9 mouse cellular contexts compared by ENCODE assay signal in genomic region chr13:35659406-35659985, GRCm38 (mm10). TPM values are rescaled to one million over a fixed set of nuclear protein-coding genes. Genes with fewer than 3 reads are reported as not detected.
DNase-seq lines count a peak whose midpoint lies in the region; ATAC-seq and TF ChIP-seq lines count a peak whose summit lies in the region.
"Had no signal": no experiment of that assay in that cellular context is flagged by ENCODE, and none has a peak within 500 bp of the region (broad histone marks: within the 10 kb centered on the region; RNA-seq: fewer than 3 reads in every experiment).

TSS of gene Cdyl (plus strand) at chr13:35659833.

- peak; percentile 72 for DNase-seq in kidney, postnatal 0 days (ENCODE audit: low spot score)
- DNase-seq in kidney, adult 8-10 months: no peak
- DNase-seq in MEL (ENCODE audit: low read depth, low spot score): no peak
- no peak for DNase-seq in adrenal gland, postnatal 25 days
- DNase-seq in left cerebral cortex, postnatal 10 days (ENCODE audit: extremely low spot score in 1 of 2, low spot score in 2 of 2): no peak
- DNase-seq in right cerebral cortex, adult 2 months (ENCODE audit: low spot score in 2 of 2): no peak
- no peak for DNase-seq in Muller cell, postnatal 12 days (ENCODE audit: inconsistent ontology term)
- no peak for DNase-seq in embryo, embryonic 10.5 days (ENCODE audit: low spot score)
- DNase-seq: kidney, postnatal 36 days had no signal

- no peak within 1 kb of the TSS for H3K4me3 ChIP-seq in kidney, postnatal 0 days (replicated peaks; ENCODE audit: low read depth, low read length)
- H3K4me3 ChIP-seq in MEL (ENCODE audit: control insufficient read depth in 1 of 2, insufficient read depth in 1 of 2, low read depth in 2 of 2, low read length in 2 of 2): no peak within 1 kb of the TSS

- no peak within 1 kb of the TSS for H3K27ac ChIP-seq in kidney, postnatal 0 days
- no peak within 1 kb of the TSS for H3K27ac ChIP-seq in MEL (ENCODE audit: control insufficient read depth, low read depth, low read length)

- no peak within 1 kb of the TSS for H3K4me2 ChIP-seq in kidney, postnatal 0 days (ENCODE audit: low read length)

- H3K9ac ChIP-seq in kidney, postnatal 0 days (ENCODE audit: low read depth, low read length): no peak within 1 kb of the TSS
- H3K9ac ChIP-seq in MEL (ENCODE audit: control insufficient read depth, low read depth, low read length, poor library complexity, severe bottlenecking): no peak within 1 kb of the TSS

- H3K36me3 ChIP-seq in kidney, postnatal 0 days (ENCODE audit: insufficient read depth, low read length): no peaks in the 10 kb centered on the region
- H3K36me3 ChIP-seq in MEL (ENCODE audit: control insufficient read depth in 1 of 2, insufficient read depth in 2 of 2, low read length in 2 of 2): peaks cover 0 to 2% of the 10 kb centered on the region in 2 experiments; a peak in 1 of 4 replicates

- no peaks in the 10 kb centered on the region for H3K79me2 ChIP-seq in MEL (ENCODE audit: control insufficient read depth, insufficient read depth, low read length, poor library complexity)

- WGBS in kidney, postnatal 0 days: 36% methylated on average over 4 of the region's 4 CpGs

- intact Hi-C loops in left cerebral cortex, postnatal 10 days (cut with DNase I): no loop called here

- no peaks in the 10 kb centered on the region for H3K9me3 ChIP-seq in kidney, postnatal 0 days (replicated peaks; ENCODE audit: low read length)
- H3K9me3 ChIP-seq in MEL (replicated peaks; ENCODE audit: insufficient read depth, low read length): no peaks in the 10 kb centered on the region

- no peaks in the 10 kb centered on the region for H3K27me3 ChIP-seq in kidney, postnatal 0 days (ENCODE audit: insufficient read depth, low read length)
- no peaks in the 10 kb centered on the region; a peak in 1 of 4 replicates for H3K27me3 ChIP-seq in MEL (ENCODE audit: control insufficient read depth in 1 of 2, insufficient read depth in 2 of 2, low read length in 2 of 2)

- H3K4me1 ChIP-seq in kidney, postnatal 0 days (replicated peaks; ENCODE audit: insufficient read depth, low read length): no peaks in the 10 kb centered on the region
- H3K4me1 ChIP-seq in MEL (ENCODE audit: control insufficient read depth in 1 of 2, insufficient read depth in 2 of 2, low read length in 2 of 2): 0 out of 4 replicates have a peak, but pooled peaks cover 0 to 9% of the 10 kb centered on the region in 2 experiments

- TF ChIP-seq EP300 in MEL (IDR thresholded peaks at IDR 0.05; ENCODE audit: low read depth in 1 of 2, low read length in 2 of 2): no peak

- ATAC-seq in kidney, postnatal 0 days (replicated peaks; ENCODE audit: low FRiP score, low read depth): peak; percentile 71

- no peak for TF ChIP-seq RAD21 in MEL (IDR thresholded peaks at IDR 0.05; ENCODE audit: low read depth, low read length)

- no peak for TF ChIP-seq POLR2A in MEL (IDR thresholded peaks at IDR 0.05; ENCODE audit: control insufficient read depth in 1 of 2, insufficient read depth in 1 of 2, low read depth in 1 of 2, low read length in 2 of 2, poor library complexity in 1 of 2)

- no peak for TF ChIP-seq CTCF in kidney, postnatal 0 days (IDR thresholded peaks at IDR 0.05; ENCODE audit: low read depth)
- TF ChIP-seq CTCF in MEL (IDR thresholded peaks at IDR 0.05 in 2 of 3, conservative IDR thresholded peaks at IDR 0.05 in 1 of 3; ENCODE audit: control insufficient read depth in 1 of 3, insufficient read depth in 1 of 3, low read depth in 2 of 3, low read length in 3 of 3, poor library complexity in 1 of 3, severe bottlenecking in 1 of 3): no peak

TF ChIP-seq in MEL, 35 proteins besides CTCF, POLR2A, EP300 and RAD21:
- TF ChIP-seq ELF1 (IDR thresholded peaks at IDR 0.05; ENCODE audit: low read depth, low read length) (no peak), TCF12 (IDR thresholded peaks at IDR 0.05; ENCODE audit: low read depth, low read length) (no peak), JUND (IDR thresholded peaks at IDR 0.05; ENCODE audit: low read depth, low read length) (no peak), KAT2A (conservative IDR thresholded peaks at IDR 0.05; ENCODE audit: low read depth, low read length) (no peak), ETS1 (IDR thresholded peaks at IDR 0.05; ENCODE audit: low read depth, low read length) (no peak), POLR2AphosphoS2 (IDR thresholded peaks at IDR 0.05; ENCODE audit: low read length) (no peak), NRF1 (IDR thresholded peaks at IDR 0.05; ENCODE audit: insufficient read depth, low read depth, low read length, poor library complexity, severe bottlenecking) (no peak), BHLHE40 (IDR thresholded peaks at IDR 0.05; ENCODE audit: borderline replicate concordance, low read depth, low read length) (no peak), ZMIZ1 (IDR thresholded peaks at IDR 0.05; ENCODE audit: low read depth, low read length) (no peak), SMC3 (IDR thresholded peaks at IDR 0.05; ENCODE audit: low read depth, low read length) (no peak), MEF2A (IDR thresholded peaks at IDR 0.05; ENCODE audit: extremely low read depth, insufficient replicate concordance, low read depth, low read length, poor library complexity, severe bottlenecking) (no peak), TAL1 (IDR thresholded peaks at IDR 0.05; ENCODE audit: low read length) (no peak), GABPA (IDR thresholded peaks at IDR 0.05; ENCODE audit: low read depth, low read length) (no peak), USF2 (IDR thresholded peaks at IDR 0.05; ENCODE audit: borderline replicate concordance in 1 of 2, insufficient read depth in 1 of 2, low read depth in 1 of 2, low read length in 2 of 2) (no peak), USF1 (IDR thresholded peaks at IDR 0.05; ENCODE audit: low read depth, low read length) (no peak), MXI1 (IDR thresholded peaks at IDR 0.05; ENCODE audit: low read depth, low read length) (no peak), ZNF384 (IDR thresholded peaks at IDR 0.05; ENCODE audit: low read depth, low read length) (no peak), MYB (IDR thresholded peaks at IDR 0.05; ENCODE audit: low read depth, low read length) (no peak), MAZ (IDR thresholded peaks at IDR 0.05; ENCODE audit: low read depth, low read length) (no peak), SIN3A (IDR thresholded peaks at IDR 0.05; ENCODE audit: low read length) (no peak)

RNA-seq across cellular contexts. Expression of gene Cdyl, which starts in this region (rescaled TPM):
- polyA plus RNA-seq in kidney, postnatal 0 days (2015; fragmentation: Nextera tagmentation; extraction: Ambion mirVana): 7.8 and 10.2 TPM in 2 replicates
- 8.9 and 11.4 TPM in 2 replicates for total RNA-seq in MEL (2012; rRNA removed)
- 10 to 100 TPM in 1 of 2 experiments, not detected in 1; 32.2 TPM for polyA plus RNA-seq in MEL (2012; ENCODE audit: insufficient read depth in 1 of 2, insufficient read length in 2 of 2, low read depth in 1 of 2, low replicate concordance in 2 of 2, missing spikeins in 1 of 2)
- 25.5 and 33.6 TPM in 2 replicates for total RNA-seq in adrenal gland, postnatal 25 days (2021)
- total RNA-seq in left cerebral cortex, postnatal 10 days (2021): 10 to 100 TPM; 12.1 to 12.3 TPM
